Mouse (Mus musculus): Measurements from ENCODE around the gene Csrnp3. TPM values are rescaled to one million over a fixed set of nuclear protein-coding genes. Genes with fewer than 3 reads are reported as not detected.
A peak's percentile ranks its signal among the peaks of the same experiment; 100 is the strongest.

Csrnp3 gene
- polyA plus RNA-seq, 1 experiment from 2014 or later: 2.7 TPM

DNA sequence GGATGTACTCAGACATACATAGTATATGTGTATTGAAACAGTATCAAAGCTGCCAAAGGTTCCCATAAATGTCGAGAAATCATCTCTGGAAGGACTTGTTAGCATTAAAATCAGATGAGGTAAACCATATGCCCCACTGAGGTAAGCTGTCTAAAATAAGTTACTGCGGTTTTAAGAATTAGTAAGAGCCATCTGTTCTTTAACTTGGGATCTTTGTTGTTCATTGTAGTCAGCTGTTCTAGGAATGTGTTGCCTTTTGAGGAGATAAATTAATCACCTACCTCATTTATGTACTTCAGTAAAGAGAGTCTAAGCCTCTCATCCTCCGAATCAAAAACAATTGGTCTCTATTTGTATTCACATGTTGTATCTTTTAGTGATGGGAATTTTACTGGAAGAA, 83.7 kb downstream of the Csrnp3 start:
- Histone ChIP-seq H3K9me3 (no peaks in the 10 kb centered on the region), H3K27ac (no peak overlapping the region), H3K27me3 (replicated peaks) (no peaks in the 10 kb centered on the region), H3K4me1 (no peaks in the 10 kb centered on the region), H3K4me3 (replicated peaks) (no peak overlapping the region), H3K4me2 (no peak overlapping the region), H3K9ac (no peak overlapping the region), H3K36me3 (no peaks in the 10 kb centered on the region)
- WGBS: 46% methylated on average over 3 of the region's 3 CpGs
- ATAC-seq (ENCODE audit: insufficient read depth, low FRiP score, low read depth): no peak

DNA sequence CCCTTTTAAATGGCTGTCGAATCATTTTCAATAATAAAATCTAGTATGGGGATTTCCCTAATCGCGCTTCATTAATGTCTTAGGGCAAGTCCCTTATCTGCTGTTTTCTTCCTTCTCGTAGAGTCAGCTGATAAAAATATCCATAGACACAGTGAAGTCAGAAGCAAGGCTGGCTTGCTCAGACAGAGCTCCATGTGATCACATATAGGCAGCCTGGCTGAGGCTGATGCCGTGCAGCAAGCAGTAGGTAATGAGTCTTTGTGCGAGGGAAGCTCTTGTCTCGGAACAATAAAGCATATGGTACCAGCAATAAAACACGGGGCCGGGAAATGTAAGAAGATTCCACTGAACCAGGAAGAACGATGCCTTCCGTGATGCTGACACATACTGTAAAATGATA, 84.4 kb downstream of the Csrnp3 start:
- H3K27ac ChIP-seq: no peak overlapping the region

DNA sequence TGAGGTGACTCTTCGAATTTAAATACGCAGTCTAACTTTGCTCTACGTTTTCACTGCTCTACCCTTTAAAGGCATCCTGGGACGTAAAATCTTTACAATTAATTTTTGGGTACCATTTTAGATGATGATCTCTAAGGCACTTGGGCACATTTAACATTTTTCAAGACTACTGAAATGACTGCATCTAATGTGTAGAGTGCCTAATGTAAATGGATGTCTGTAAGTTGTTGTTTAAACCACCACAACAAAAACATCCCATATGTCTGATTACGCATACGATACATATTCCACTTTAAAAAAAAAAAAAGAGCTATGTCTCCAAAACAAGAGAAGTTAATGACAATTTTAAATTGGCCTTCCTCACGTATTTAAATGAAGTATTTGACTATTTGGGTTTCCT, 85.7 kb downstream of the Csrnp3 start:
- Histone ChIP-seq H3K4me3 (replicated peaks) (peak overlapping the region; percentile 43), H3K9ac (no peak overlapping the region)
- WGBS: 73% methylated on average over 7 of the region's 7 CpGs

More for the DNA sequence above, 84.4 kb downstream of the Csrnp3 start:
- Histone ChIP-seq H3K36me3 (no peaks in the 10 kb centered on the region), H3K4me3 (replicated peaks) (no peak overlapping the region), H3K9ac (no peak overlapping the region), H3K27me3 (replicated peaks) (no peaks in the 10 kb centered on the region), H3K4me1 (no peaks in the 10 kb centered on the region), H3K9me3 (no peaks in the 10 kb centered on the region), H3K4me2 (no peak overlapping the region)
- 62% methylated on average over 11 of the region's 11 CpGs for WGBS
- ATAC-seq (ENCODE audit: insufficient read depth, low FRiP score, low read depth): no peak

DNA sequence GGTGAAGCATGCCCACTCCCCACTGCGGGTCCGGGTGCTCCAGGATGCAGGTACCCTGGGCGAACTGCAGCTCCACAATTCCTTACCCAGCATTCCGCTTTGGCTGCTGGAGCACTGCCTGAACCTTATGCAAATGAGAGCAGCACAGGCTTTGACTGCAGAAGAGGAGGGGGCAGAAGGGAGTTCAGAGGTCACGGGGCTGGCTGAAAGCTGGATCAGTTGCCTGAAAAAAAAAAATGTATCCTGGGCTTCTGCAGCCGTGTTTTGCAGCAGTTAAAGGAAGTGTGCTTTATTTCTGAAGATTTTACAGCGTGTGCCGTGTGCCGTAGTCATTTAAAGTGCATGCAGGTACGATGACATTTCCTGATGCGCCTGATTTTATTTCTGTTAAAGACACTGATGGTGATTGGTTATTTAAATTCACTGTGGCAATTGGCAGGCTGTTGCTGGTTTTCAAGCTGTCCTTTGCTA, 86.3 kb downstream of the Csrnp3 start:
- 4% methylated on average over 11 of the region's 11 CpGs for WGBS
- ATAC-seq (ENCODE audit: insufficient read depth, low FRiP score, low read depth): peak; percentile 43; the same call in 1 of the 2 replicates
- Histone ChIP-seq H3K27ac (no peak overlapping the region), H3K4me3 (replicated peaks) (peak overlapping the region; percentile 43), H3K4me1 (no peaks in the 10 kb centered on the region), H3K4me2 (peak overlapping the region; percentile 72), H3K27me3 (replicated peaks) (no peaks in the 10 kb centered on the region), H3K9ac (no peak overlapping the region), H3K9me3 (no peaks in the 10 kb centered on the region), H3K36me3 (no peaks in the 10 kb centered on the region)

More for the DNA sequence above, 85.7 kb downstream of the Csrnp3 start:
- Histone ChIP-seq H3K9me3 (no peaks in the 10 kb centered on the region), H3K4me1 (no peaks in the 10 kb centered on the region), H3K27me3 (replicated peaks) (no peaks in the 10 kb centered on the region), H3K27ac (no peak overlapping the region), H3K36me3 (no peaks in the 10 kb centered on the region), H3K4me2 (peak overlapping the region; percentile 72)
- no peak for ATAC-seq (ENCODE audit: insufficient read depth, low FRiP score, low read depth)

DNA sequence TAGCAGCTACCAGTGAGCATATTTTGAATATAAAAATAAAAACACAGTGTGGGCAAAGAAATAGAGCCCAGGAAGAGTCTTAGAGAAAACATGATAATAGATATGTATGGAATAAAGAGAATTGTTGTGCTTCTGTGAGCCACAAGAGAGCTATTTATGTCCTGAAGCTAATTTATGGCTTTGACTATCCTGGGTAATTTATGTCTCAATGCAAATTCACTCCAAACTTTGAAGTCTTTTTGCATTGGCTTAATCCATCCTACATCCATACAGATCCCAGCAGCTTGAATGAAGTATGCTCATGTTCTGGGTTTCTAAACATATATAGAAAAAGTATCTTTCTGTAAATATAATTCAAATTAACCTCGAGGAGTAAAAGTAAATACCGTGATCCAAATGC, 88.5 kb downstream of the Csrnp3 start:
- 27% methylated on average over 2 of the region's 2 CpGs for WGBS
- H3K9ac ChIP-seq: no peak overlapping the region
- ATAC-seq (ENCODE audit: insufficient read depth, low FRiP score, low read depth): no peak

DNA sequence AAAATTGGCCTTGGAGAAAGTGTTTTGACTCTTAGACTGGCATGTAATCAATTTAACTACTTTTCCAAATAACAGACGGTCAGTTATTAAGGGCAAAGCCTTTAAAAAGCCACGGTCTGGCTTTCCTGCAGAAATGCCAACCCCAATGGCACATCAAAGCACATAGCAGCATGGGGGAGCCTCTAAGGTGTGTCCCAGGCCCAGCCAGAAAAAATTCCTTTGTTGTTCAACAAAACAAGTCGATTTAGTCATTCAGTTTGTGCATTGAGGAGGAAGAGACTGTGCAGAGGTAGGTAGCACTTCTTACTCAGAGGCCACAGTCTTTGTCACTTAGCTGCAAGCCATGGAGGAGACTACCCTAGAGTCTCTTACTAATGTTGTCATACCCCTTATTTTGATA, 93.3 kb downstream of the Csrnp3 start:
- Histone ChIP-seq H3K27ac (no peak overlapping the region), H3K4me2 (no peak overlapping the region), H3K9ac (no peak overlapping the region), H3K36me3 (no peaks in the 10 kb centered on the region), H3K27me3 (replicated peaks) (no peaks in the 10 kb centered on the region), H3K9me3 (no peaks in the 10 kb centered on the region), H3K4me1 (no peaks in the 10 kb centered on the region), H3K4me3 (replicated peaks) (no peak overlapping the region)
- ATAC-seq (ENCODE audit: insufficient read depth, low FRiP score, low read depth): no peak
- 51% methylated on average over 3 of the region's 3 CpGs for WGBS

More for the DNA sequence above, 88.5 kb downstream of the Csrnp3 start:
- H3K4me1 ChIP-seq: no peaks in the 10 kb centered on the region
- H3K27me3 ChIP-seq (replicated peaks): no peaks in the 10 kb centered on the region
- no peak overlapping the region for H3K27ac ChIP-seq
- no peak overlapping the region for H3K4me3 ChIP-seq (replicated peaks)
- H3K4me2 ChIP-seq: no peak overlapping the region
- H3K36me3 ChIP-seq: no peaks in the 10 kb centered on the region
- H3K9me3 ChIP-seq: no peaks in the 10 kb centered on the region

DNA sequence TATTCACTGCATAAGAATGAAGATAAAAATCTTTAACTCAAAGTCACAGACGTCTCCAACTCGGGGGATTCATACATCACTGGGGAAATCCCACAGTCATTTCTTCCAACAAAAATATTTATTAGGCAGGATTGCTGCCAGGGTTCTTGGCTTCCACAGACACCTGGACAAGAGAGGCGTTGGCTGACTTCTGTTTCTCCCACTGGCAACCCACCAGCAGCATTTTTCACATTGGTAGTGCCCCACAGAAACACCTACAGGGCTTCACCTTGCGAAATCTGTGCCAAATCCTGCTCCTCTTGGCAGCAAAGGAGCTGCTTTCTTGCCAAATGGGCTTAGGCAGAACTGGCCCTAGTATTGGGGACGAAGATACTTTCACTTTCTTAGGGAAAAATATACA, 94.8 kb downstream of the Csrnp3 start:
- Histone ChIP-seq H3K27ac (no peak overlapping the region), H3K36me3 (no peaks in the 10 kb centered on the region), H3K4me2 (peak overlapping the region; percentile 22; the same call in 1 of the 2 replicates), H3K4me3 (replicated peaks) (no peak overlapping the region), H3K9ac (no peak overlapping the region), H3K27me3 (replicated peaks) (no peaks in the 10 kb centered on the region), H3K9me3 (no peaks in the 10 kb centered on the region), H3K4me1 (no peaks in the 10 kb centered on the region)
- 54% methylated on average over 5 of the region's 5 CpGs for WGBS
- ATAC-seq (ENCODE audit: insufficient read depth, low FRiP score, low read depth): no peak

DNA sequence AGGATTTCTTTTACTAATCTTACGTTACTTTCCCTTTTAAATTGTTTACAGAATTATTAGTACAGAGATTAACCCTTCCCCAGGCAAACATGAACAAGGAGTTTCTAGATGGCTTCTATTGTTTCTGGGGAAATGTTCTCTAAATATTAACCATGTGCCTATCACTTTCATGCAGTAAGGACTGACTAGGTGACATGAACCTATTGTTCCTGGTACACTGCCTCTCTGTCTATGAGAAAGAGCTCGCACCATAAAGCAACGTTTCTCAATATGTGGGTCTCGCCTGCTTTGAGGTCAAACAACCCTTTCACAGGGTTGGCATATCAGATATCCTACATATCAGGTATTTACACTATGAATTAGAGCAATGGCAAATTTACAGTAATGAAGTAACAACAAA, 96.8 kb downstream of the Csrnp3 start:
- 69% methylated on average over 4 of the region's 4 CpGs for WGBS
- H3K9ac ChIP-seq: no peak overlapping the region
- no peaks in the 10 kb centered on the region for H3K9me3 ChIP-seq
- H3K4me2 ChIP-seq: no peak overlapping the region
- H3K36me3 ChIP-seq: no peaks in the 10 kb centered on the region
- ATAC-seq (ENCODE audit: insufficient read depth, low FRiP score, low read depth): peak; percentile 82
- H3K27me3 ChIP-seq (replicated peaks): no peaks in the 10 kb centered on the region
- no peak overlapping the region for H3K4me3 ChIP-seq (replicated peaks)
- H3K27ac ChIP-seq: no peak overlapping the region
- H3K4me1 ChIP-seq: no peaks in the 10 kb centered on the region

DNA sequence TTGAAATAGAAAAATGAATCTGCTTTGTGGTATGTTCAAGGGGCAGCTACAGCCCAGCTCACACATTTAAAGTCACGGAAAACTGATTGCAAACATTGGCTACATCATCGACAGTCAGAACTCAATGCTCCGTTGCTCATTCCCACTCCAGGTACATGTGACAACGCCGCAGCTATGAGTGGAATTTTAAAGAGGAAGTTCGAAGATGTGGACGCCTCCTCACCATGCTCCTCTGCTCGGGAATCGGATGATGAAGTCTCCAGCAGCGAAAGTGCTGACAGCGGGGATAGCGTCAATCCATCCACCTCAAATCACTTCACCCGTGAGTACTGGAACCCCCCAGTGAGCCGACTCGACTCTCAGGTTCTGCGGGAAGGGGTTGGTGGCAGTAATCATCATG, 103.2 kb downstream of the Csrnp3 start:
- H3K36me3 ChIP-seq: no peaks in the 10 kb centered on the region
- ATAC-seq (ENCODE audit: insufficient read depth, low FRiP score, low read depth): no peak
- WGBS: 89% methylated on average over 16 of the region's 16 CpGs
- no peak overlapping the region for H3K4me3 ChIP-seq (replicated peaks)
- no peak overlapping the region for H3K27ac ChIP-seq
- no peaks in the 10 kb centered on the region for H3K27me3 ChIP-seq (replicated peaks)
- H3K4me1 ChIP-seq: no peaks in the 10 kb centered on the region
- H3K4me2 ChIP-seq: no peak overlapping the region
- H3K9me3 ChIP-seq: no peaks in the 10 kb centered on the region
- H3K9ac ChIP-seq: no peak overlapping the region

DNA sequence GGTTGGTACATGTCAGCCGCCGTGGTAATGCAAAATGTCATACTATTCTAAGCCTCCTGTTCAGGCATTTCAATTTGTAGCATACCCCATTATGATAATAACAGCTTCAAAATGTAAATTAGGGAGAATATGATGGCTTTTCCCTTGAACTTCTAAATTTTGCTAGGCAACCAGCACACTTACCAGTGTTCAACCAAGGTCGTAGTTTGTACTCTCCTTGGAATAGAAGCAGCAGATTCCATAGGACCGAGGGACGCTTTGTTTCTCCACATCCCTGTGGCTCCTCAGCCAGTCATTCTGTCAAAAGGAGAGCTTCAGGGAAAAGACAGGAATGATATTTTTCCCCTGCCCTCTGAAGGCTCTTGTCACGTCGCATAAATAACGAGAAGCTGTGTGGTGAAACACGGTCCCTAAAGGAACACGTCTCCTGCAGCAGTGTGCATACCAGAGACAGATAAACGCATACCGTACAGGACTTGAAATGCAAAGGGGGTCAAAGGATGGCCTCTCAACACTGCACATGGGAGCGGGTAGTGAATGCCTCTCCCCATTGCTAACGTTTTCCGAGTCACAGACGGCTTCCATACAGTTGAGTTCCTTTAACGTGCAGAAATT, 108.3 kb downstream of the Csrnp3 start:
- H3K4me1 ChIP-seq: no peaks in the 10 kb centered on the region

DNA sequence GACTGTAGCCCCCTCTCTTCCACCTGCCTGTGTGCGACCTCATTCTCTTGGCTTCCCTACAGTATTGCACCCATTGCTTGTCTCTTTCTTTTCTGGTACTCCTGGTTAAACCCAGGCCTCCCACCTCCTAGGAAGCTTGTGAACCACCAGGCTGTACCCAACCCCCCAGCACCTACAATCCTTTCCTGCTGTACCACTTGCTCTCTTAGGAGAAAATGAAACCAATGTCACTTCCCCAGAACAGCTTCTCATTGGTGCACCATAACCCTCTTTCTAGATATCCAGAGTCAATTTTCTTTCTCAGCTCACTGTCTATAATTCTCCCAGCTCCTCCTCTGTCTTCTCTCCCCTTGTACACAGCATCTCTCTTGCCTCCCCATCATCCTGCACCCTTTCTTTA, 110.2 kb downstream of the Csrnp3 start:
- WGBS: 96% methylated on average over 1 of the region's 1 CpGs
- Histone ChIP-seq H3K27ac (no peak overlapping the region), H3K9me3 (no peaks in the 10 kb centered on the region), H3K4me1 (no peaks in the 10 kb centered on the region), H3K36me3 (no peaks in the 10 kb centered on the region), H3K4me3 (replicated peaks) (no peak overlapping the region), H3K27me3 (replicated peaks) (no peaks in the 10 kb centered on the region), H3K4me2 (no peak overlapping the region), H3K9ac (no peak overlapping the region)
- ATAC-seq (ENCODE audit: insufficient read depth, low FRiP score, low read depth): no peak

More for the DNA sequence above, 108.3 kb downstream of the Csrnp3 start:
- Histone ChIP-seq H3K27me3 (replicated peaks) (no peaks in the 10 kb centered on the region), H3K4me2 (no peak overlapping the region), H3K27ac (no peak overlapping the region), H3K9ac (no peak overlapping the region), H3K36me3 (no peaks in the 10 kb centered on the region), H3K9me3 (no peaks in the 10 kb centered on the region), H3K4me3 (replicated peaks) (no peak overlapping the region)
- WGBS: 67% methylated on average over 17 of the region's 17 CpGs
- ATAC-seq (ENCODE audit: insufficient read depth, low FRiP score, low read depth): no peak

DNA sequence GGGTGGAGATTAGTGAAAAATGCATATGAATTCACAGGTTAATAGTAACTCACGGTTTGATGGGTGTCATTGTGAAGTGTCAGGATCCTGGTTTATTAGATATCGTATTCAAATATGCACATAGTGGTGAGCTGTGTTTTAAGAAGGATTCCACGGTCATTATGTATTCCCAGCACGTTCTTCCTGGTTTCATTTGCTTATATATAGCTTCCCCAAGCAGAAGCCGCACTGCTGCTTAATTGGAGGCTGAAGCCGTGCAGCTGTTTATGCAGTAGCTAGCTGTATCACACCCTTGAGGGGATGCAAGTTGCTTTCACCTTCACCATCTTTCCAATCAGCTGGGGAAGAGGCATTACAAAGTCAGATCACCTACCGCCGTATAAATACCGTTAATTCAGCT, 111.2 kb downstream of the Csrnp3 start:
- no peak for ATAC-seq (ENCODE audit: insufficient read depth, low FRiP score, low read depth)
- H3K9ac ChIP-seq: no peak overlapping the region
- H3K4me1 ChIP-seq: no peaks in the 10 kb centered on the region
- no peaks in the 10 kb centered on the region for H3K9me3 ChIP-seq
- no peaks in the 10 kb centered on the region for H3K36me3 ChIP-seq
- 76% methylated on average over 9 of the region's 9 CpGs for WGBS
- no peaks in the 10 kb centered on the region for H3K27me3 ChIP-seq (replicated peaks)
- no peak overlapping the region for H3K27ac ChIP-seq
- no peak overlapping the region for H3K4me3 ChIP-seq (replicated peaks)
- H3K4me2 ChIP-seq: no peak overlapping the region

DNA sequence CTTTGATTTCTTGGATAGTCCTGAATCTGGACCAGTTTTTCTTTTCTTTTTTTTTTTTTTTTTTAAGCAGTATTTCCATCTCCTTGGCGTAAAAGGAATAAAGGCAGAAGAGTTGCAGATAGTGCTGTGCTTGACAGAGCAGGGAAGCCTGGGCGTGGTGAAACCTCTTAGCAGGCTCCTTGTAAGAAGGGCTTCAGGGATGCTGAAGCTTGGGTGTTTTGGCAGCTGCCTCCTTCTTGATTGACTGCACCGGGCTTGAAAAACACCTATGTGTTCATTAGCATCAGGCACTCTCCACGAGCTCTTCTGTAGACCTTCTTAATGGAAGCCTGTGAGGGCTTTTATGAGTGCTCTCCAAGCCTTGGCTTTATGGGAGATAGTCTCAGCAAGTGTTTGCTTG, 117.9 kb downstream of the Csrnp3 start:
- H3K4me2 ChIP-seq: no peak overlapping the region
- 66% methylated on average over 4 of the region's 4 CpGs for WGBS

More for the DNA sequence above, 117.9 kb downstream of the Csrnp3 start:
- H3K27ac ChIP-seq: no peak overlapping the region
- H3K4me1 ChIP-seq: no peaks in the 10 kb centered on the region
- H3K36me3 ChIP-seq: no peaks in the 10 kb centered on the region
- H3K9me3 ChIP-seq: no peaks in the 10 kb centered on the region
- ATAC-seq (ENCODE audit: insufficient read depth, low FRiP score, low read depth): no peak
- H3K9ac ChIP-seq: no peak overlapping the region
- H3K27me3 ChIP-seq (replicated peaks): no peaks in the 10 kb centered on the region
- no peak overlapping the region for H3K4me3 ChIP-seq (replicated peaks)

Data from stomach, embryonic 15.5 days (tissue).